Mouse (Mus musculus) kidney, postnatal 36 days (tissue): Measurements from ENCODE around the gene Deup1.

ENCODE experiments used
- DNase-seq, 2 experiments: peaks; one replicate each; pipeline ENCODE4 v3.0.0; 2021 to 2022; ENCODE audit warnings: mixed read lengths in 2 of 2

Gene Deup1

GRCm38 (mm10) chr9:15627785-15628287 is at the start of gene Deup1:
Gene Deup1, minus strand, starts transcription at chr9:15627933.
- DNase-seq = peak; percentile 57 to 77

GRCm38 (mm10) chr9:15672251-15672650 is 44.5 kb upstream of the Deup1 start:
- DNase-seq = no peak

DNA sequence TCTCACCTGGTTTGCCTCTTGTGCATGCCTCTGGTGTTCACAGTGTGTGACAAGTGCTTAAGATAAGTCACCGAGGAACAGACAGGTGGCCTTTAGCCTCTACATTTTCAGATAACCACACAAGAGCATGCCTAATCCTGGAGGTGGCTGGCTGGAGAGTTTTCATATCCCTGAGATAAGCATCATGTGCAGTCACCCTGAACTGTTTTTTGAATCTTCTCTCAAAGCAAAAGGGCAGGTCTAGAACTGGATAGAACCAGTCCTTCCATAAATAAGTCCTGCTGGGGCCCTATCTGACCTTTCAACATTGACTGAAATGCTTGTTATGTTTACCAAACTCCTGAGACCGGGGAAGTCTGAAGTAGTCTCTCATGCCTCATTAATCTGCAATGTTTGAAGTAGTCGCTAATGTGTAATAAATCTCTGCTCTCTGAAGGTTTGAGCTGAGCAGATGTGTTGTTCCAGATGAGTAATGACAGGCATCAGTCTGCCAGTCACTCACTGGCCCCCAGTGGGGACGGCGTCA is 42.3 kb upstream of the Deup1 start:
- DNase-seq = peak; percentile 41 to 76

DNA sequence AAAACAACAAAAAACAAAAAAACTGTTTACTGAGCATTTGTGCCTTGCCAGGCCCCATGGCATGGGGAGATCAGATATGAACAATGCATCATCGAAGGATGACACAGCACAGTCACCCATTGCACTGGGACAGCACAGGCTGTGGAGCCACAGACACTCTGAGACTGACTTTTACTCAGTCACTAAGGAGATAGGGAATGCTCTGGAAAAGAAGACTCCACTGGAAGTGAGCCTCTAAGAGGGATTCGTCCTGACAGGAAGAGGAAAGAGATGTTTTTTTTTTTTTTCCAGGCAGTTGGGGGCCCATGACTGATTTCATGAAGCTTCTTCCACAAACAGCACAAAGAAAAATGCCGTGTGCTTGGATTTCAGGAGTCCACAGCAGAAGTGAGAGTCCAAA is 41.7 kb upstream of the Deup1 start:
- no peak for DNase-seq

DNA sequence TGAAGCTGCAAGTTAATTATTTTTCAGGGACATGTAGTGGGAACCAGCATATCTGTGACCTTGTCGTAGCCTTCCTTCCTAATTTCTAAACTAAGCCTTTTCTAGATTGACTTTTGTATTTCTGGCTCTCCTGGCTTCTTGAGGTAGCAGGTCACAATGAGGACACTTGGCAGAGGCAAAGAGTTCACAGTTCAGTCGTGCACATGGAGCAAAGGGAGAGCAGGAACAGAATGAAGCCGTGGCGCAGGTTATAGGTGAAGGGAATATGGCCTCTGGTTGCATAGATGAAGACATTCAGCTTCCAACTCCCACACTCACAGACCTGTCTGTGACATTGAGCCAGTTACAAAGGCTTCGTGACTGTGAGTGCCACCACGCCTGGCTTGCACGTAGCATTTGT is 36.9 kb upstream of the Deup1 start:
- peak; percentile 67 to 73 for DNase-seq

DNA sequence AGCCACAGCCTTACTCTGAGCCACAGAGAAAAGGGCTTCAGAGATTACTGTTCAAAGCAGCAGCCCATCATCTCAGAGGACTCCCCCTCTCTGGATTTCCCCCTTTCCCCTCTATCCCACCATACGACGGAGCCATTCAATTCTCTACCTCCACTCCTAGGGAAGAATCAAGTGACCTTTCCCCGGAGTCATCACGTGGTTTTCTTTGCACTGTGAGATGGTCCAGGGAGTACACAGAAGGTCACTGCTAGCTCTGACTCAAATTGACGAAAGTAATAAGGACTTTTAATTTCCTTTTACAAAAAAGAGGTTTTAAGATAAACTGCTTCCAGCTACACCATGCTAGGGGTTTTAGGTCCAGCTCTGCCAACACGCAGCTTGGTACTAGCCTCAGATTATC is 31.3 kb upstream of the Deup1 start:
- DNase-seq = peak; percentile 18 to 37

GRCm38 (mm10) chr9:15658236-15658785 is 30.6 kb upstream of the Deup1 start:
- DNase-seq = no peak

DNA sequence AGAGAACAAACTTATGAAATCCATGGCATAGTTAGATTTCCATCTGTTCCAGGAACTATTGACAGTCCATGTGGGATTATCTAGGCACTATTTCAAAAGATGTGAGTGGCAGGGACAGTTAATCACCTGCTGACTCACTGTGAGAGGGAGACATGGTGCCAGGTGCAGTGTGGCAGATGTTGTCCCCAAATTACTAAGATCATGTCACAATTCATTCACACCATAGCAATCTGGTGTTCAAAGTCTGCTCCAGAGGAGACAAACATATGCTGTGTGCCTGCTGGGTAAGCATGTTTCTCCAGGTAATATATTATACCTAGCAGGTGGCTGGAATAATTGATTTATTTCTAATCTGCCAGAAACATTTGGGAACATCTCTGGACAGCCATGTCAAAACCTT is 25.3 kb upstream of the Deup1 start:
- DNase-seq = no peak

DNA sequence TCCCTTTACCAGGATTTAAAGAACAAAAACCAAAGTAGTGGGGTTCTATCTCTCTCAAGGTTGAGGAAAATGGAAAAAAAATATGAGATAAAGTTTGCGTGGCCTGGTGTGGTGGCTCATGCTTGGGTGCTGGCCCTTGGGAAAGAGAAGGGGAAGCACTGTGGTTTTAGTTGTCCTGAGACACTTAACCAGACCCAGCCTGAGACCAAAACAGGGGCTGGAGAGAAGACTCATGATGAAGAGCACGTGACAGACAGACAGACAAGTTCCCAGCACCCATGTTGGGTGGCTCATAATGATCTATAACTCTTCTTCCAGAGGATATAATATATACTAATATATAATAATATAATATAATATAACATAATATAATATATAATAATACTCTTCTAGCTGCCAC is 22.2 kb upstream of the Deup1 start:
- DNase-seq = no peak

GRCm38 (mm10) chr9:15627384-15627783 is 349 bp downstream of the Deup1 start:
- no peak for DNase-seq

GRCm38 (mm10) chr9:15624739-15625138 is 3.0 kb downstream of the Deup1 start:
- DNase-seq = no peak

DNA sequence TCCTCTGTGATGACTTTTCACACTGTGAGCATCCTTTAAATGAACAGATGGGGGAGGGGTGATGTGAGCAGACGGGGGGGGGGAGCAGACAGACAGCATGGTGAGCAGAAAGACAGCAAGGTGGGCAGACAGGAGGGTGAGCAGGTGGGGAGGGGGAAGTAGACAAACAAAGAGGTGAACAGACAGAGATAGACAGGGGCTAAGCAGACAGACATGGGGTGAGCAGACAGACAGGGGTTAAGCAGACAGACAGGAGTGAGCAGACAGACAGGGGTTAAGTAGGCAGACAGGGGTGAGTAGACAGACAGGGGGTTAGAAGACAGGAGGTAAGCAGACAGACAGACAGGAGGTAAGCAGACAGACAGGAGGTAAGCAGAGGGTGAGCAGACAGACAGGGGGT is 8.0 kb downstream of the Deup1 start:
- DNase-seq = no peak

- no peak for DNase-seq
Observed at GRCm38 (mm10) chr9:15619020-15619590, 8.6 kb downstream of the Deup1 start.

- DNase-seq = no peak
Observed at GRCm38 (mm10) chr9:15617061-15617460, 10.7 kb downstream of the Deup1 start.

DNA sequence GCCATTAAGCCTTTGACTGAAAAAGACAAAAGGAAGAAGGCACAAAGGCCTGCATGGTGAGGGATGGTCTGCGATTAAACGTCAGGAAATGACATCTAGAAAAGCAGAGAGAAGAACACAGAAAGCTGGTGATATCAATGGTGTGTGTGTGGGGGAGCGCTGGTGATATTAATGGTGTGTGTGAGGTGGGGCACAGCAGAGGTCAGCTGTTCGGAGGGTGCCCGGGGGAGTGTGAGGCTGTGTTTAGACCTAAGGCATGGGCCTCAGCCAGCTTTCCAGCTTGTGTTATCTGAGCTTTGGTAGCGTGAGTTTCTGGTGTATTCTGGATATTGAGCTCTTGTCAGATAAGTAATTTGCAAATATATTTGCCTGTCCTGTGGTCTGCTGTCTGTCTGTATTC is 11.3 kb downstream of the Deup1 start:
- DNase-seq = no peak

GRCm38 (mm10) chr9:15609280-15609930 is 18.3 kb downstream of the Deup1 start:
- no peak for DNase-seq

DNA sequence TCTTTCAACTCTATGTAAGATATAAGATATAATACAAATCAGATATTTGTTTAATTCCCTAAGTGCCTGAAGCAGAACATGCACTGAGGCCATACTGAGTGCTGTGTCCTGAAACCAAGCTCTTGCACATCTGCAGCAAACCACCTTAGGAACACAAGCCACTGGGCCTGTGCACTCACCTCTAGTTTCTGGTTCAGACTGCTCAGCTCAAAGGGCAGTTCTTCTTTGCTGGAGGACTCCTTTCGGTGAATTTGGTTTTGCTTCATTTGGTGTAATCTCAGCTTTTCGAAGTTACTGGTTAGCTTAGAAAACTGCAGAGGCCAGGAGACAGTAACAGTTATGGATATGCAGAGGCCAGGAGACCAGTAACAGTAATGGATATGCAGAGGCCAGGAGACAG is 20.1 kb downstream of the Deup1 start:
- DNase-seq = peak; percentile 45 to 54

DNA sequence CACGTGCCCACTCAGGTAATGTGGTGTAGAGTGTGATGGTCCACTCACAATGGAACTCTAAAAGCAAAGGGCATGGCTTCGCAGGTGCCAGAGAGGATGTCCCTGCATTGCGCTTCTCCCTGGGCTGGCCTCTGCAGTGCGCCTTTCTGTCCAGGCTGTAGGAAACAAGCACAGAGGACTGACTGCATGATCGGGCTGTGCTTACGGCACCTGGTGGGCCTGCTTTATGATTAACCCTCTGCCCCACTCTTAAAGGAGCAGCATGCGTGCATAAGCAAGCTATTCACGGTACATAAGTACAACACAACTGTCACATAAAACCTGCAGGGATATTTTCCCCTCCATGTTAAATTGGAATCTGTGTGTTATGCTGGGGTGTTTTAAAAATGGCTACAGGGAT is 24.6 kb downstream of the Deup1 start:
- peak; percentile 54 to 55 for DNase-seq

DNA sequence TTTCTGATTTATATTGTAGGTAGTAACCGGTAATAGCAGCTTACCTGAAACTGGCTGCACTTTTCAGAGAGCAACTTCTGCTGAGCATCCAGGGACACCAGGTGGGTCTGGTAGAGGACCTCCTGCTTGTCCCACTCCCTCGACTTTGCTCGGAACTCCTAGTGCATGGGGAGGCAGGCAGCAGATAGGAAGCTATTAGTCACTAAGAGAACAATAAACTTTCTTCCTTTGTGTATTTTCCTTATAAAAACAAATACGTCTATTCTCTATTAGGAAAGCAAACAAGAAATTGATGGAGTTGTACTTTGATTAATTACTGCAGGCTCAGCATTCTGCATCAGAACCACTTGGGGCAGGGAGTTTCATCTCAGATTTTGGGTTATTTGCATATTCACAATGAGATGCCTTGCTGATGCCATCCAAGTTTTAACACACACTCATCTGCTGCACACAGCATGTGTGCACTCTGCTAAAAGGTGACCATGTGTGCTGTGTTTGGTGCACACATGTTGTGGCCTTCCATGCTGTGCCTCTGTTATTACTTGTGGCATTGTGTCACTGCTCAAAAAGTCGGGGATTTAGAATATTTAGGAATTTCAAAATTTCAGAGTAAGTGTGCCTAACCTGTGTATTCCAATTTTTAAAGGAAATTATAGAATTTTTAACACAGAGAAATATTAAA is 26.7 kb downstream of the Deup1 start:
- no peak for DNase-seq

DNA sequence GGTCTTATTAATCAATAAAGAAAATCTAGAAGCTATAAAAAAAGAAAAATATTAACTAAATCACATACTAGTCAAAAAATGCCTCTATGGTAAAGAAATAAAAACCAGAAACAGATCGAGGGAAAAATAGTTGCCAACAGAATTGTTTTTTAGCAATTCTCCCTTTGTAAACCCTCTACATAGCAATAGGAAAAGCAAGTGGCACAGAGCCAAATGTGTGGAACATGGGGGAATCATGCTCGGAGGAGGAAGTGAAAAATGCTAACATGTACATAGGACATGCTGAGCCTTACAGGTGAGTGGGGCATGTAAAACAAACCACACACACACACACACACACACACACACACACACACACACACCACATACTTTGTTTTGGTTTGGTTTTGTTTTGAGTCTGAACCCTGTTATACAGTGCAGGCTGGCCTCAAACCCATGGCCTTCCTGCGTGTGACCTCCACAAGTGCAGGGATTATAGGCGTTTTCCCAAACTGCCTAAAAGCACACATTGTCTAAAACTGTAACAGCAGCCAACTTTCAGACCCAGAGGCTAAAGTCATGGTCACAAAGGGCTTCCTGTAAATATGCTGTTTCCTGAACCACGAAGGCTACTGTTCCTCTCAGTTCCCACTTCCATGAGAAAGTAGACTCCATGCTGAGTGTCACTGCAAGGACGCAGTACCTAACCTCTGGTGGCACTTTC is 27.4 kb downstream of the Deup1 start:
- peak; percentile 7 to 25 for DNase-seq

DNA sequence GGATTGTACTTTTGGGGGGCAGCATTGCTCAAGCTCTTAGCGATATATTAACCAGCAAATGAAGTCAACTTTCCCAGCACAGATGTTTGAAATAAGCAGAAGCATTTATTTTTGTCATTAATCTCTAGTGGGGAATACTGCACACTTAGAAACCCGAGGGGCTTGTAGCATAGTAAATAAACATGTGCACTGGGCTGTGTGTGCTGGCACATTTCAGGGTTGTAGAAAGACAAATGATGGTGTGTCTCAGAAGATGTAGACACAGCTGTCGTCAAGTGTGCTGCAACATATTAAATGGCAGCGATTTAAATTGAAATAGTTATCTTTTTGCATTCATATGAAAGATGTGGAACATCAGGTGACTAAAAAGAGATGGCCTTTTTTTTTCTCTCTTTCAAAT is 31.1 kb downstream of the Deup1 start:
- no peak for DNase-seq

GRCm38 (mm10) chr9:15594148-15594547 is 33.6 kb downstream of the Deup1 start:
- DNase-seq = peak; percentile 31 to 45
